Mouse (Mus musculus) thymus, postnatal 10 days (tissue): ENCODE measurements around the gene Arrb1.
A peak's percentile ranks its signal among the peaks of the same experiment; 100 is the strongest.
"Not testable (repeated sequence)": the region's sequence is repeated elsewhere in the genome, so short reads cannot be mapped to it uniquely, and the experiment has no call there.

Source experiments
- DNase-seq, 2 experiments: peaks; one replicate each; pipeline ENCODE4 v3.0.0; 2021; ENCODE audit warnings: low spot score in 2 of 2

The Arrb1 gene

DNA sequence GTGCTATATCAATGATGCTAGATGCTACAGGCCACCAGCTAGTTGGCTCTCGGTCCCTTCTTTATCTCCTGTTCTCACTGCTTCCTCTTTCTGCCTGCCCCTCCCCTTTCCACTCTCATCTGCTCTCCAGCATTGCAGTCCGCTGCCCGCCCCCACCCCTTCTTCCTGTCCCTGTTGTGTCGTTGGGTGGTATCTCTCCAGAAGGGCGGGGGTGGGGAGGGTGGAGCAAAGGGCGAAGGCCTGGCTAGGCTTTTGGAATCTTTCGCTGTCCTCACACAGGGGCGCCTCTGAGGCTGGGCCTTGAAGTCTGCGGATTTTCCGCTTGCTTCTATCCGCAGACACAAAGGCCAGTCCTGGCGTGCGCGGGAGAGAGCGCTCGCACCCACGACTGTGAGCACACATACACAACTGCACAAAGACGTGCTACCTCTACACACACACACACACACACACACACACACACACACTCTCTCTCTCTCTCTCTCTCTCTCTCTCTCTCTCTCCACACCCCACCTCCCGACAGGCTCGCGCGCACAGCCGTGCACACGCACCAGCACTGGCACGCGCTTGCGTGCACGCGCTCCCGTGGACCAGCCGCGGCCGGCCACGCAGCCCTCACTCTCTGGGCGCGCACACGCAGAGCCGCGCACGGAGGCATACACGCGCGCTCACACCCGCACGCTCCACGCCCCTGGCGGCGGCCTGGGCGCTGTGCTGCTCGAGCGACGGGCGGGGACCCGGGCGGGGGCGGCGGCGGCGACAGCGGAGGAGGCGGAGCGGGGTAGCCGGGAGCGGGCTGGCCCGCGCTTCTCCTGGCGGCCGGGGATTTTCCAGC, at the start of gene Arrb1:
Gene Arrb1 (plus strand): TSS at position 566 of the 835 bp plus-strand sequence.
- peak; percentile 71 to 81 for DNase-seq

DNA sequence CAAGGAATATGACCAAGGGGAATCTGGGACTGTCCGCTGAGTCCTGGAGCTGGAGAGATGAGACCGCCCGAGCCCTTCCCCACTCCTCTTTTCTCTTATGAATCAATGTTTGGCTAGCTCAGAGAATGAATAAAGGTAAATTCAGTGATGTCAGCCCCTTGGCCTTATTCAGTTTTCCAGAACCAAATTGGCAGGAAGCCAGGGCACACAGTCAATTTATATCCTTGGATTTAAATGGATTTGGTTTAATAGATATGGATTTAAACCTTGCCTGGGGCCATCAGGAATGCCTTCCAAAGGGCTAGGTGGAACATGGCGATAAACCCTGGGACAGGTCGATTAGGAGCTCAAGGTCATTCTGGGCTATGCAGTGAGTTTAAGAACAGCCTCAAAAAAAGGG, 45.6 kb upstream of the Arrb1 start:
- no peak for DNase-seq

DNA sequence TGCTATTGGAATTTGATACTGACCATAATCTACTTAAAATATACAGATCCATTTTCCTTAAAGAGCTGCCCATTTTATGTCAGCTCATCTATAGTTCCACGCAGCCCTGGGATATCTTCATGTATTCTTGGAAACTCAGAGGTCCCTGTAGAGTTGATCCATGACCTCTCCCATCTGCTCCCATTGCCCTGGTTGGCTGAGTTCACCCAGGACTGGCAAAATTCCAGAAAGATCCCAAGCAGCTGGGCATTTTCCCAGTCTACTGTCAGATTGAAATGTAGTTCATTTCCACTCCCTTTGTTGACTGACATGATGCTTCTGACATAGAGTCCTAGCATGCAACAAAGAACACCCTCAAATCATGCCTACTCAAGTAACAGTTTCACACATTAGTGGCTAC, 36.1 kb upstream of the Arrb1 start:
- DNase-seq: no peak

DNA sequence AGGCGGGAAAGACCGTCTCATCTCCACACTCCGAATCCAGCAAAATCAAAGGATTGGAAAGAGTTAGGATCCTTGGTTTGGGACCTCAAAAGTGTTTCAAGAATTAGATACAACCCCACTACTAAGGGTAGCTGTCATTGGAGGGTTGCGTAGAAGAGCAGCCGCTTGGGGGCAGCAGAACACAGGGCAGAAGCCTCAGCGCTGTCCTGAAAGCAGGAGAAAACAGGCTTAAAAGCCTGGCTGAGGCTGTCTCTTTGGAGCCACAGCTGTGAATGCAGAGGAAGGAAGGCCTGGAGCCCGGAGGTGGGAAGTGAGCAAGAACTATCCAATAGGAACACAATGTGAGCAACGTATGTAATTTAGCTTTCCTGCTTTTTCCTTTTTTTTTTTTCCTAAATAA, 35.1 kb upstream of the Arrb1 start:
- peak; percentile 52 to 84 for DNase-seq

DNA sequence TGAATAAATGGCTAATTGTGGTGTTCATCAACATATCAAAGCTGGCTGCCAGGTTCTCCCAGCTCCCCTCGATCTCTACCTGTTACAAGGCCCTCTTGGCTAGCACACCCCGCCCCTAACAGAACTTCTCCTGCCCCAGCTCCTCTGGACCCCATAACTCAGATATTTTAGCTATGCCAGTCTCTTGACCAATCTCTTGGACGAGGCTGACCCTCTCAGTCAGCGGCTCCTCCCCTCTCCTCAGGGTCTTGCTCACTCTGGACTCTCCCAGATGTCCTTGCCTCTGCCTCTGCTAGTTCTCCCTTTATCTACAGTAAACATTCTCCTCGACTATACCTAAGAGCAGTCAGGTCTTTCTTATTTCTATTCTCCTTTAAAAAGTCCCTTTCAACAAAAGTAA, 34.6 kb upstream of the Arrb1 start:
- DNase-seq: no peak

DNA sequence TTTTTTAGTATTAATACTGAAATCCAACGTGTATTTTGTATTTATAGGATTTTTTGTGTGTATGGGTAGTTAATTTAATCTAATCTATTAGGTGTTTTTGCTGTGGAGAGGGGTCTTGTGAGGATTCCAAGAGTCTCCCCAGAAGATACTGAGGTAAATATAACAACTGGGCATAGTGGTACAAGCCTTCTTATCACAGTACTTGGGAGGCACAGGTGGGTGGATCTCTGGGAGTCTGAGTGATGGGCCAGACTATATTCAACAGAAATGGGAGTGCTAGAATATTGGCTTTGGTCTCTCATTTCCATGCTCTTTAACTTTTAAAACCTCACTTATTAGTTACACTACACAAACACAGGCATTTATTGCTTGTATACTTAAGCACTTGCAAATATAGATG, 34.1 kb upstream of the Arrb1 start:
- DNase-seq: no peak

DNA sequence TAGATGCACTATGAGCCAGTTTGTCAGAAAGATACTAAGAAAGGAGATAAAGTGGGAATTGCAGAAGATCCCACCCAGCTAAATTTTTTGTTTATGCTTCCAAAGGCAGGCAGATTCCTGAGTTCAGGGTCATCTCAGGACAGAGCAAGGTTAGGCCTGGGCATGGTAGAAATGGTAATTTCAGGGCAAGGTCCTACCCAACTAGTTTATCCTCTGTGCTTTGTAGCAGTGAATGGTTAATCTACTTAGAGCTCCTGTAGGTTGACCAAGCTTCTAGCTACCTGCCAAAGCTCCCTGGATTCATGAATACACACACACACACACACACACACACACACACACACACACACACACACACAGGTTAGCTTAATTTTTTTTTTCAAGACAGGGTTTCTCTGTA, 30.7 kb upstream of the Arrb1 start:
- DNase-seq: no peak

DNA sequence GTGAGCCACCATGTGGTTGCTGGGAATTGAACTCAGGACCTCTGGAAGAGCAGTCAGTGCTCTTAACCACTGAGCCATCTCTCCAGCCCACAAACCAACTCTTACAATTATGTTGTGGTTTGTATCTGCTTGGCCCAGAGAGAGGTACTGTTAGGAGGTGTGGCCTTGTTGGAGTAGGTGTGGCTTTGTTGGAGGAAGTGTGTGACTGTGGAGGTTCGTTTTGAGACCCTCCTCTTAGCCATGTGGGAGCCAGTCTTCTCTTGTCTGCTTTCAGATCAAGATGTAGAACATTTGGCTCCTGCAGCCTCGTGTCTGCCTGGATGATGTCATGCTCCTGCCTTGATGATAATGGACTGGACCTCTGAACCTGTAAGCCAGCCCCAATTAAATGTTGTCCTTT, 27.1 kb upstream of the Arrb1 start:
- not testable (repeated sequence) for DNase-seq

DNA sequence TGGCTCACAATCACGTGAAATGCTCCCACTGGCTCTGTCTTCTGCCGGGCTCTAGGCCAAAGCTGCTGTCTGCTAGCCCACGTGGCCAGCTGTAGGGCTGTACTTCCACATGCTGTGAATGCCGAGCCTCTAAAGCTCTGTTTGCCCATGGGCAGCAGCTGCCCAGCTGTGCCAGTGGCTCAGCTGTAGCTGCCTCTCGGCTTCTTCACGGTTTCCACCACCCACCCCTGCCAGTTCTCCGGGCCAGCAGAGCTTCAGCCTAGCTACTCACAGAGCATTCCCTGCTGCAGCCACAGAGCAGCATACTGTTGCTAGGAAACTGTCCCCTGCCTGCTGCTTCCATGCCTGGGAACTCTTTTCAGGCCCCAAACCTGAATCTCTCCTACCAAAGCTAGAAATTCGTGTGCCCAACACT, 25.2 kb upstream of the Arrb1 start:
- no peak for DNase-seq

DNA sequence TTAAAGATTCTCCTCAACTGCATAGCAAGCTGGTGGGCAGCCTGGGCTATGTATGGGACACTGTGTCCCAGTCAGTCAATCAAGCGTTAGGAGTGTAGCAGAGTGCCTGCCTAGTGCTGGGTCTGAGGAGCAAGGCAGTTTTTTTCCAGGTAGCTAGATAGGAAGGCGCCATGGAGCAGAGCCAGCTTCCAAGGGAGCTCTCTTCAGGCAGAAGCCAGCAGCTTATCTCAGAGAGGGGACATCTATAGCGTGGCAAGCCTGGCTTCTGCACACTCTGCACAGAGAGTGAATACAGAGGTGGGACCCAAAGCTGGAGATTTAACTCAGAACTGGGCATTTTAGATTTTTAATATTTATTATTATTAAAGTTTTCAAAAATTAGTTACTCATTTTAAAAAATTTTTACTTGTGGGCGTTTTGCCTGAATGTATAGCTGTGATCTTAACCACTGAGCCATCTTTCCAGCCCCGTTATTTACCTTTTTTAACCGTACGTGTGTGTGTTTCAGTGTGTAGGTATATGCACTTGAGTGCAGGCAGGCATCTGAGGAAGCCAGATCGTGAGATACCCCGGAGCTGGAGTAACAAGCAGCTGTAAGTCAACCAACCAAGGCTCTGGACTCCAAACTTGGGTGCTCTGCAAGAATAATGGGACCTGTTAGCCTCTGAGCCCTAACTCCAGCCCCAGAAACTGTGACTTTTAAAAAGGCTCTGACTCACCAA, 19.0 kb upstream of the Arrb1 start:
- no peak for DNase-seq

DNA sequence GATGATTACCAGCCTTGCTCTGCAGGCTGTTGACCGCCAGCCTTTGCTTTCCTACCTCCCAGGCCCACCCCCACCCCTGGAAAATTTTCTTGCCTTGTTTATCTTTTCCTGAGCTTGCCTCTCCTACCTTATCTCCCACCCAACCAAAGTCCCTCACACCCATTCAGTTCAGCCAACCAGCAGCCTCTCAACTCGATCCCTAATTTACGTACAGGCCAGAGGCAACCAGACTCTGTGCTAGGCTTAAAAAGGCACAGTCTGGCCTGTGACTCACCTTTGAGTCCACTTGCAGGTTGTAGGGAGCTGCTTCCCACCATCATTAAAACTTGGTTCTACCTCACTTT, 18.5 kb upstream of the Arrb1 start:
- DNase-seq: no peak

DNA sequence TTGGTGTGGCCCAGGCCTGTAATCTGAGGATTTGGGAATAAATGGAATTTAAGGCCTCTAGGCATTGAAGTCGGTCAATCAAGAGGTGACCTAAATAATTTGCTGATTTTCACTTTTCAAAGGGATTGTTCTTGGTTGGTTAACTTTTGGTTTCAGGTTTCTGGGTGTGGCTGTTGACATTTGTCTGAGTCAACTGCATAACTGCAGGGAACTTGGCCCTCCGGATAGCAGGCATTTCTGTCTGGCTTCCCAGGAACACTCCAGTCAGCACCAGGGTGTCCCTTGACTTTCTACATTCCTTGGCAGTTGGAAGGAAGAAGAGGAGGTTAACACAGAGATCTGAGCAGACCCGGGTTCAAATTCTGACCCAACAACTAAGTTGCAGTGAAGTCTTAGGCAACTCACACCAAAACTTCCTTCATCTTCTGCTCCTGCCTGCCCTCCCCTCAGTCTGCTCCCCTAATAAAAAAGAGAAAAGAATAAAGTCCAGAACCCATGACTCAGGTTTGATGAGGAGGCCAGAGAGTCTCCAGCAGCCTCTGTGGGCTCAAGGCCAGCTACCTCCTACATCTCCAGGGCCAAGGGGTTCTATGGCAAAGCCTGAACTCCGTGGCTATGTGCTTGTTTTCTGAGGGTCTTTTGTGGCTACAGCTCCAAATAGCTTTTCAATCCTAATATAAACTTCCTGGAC, 16.2 kb upstream of the Arrb1 start:
- no peak for DNase-seq

DNA sequence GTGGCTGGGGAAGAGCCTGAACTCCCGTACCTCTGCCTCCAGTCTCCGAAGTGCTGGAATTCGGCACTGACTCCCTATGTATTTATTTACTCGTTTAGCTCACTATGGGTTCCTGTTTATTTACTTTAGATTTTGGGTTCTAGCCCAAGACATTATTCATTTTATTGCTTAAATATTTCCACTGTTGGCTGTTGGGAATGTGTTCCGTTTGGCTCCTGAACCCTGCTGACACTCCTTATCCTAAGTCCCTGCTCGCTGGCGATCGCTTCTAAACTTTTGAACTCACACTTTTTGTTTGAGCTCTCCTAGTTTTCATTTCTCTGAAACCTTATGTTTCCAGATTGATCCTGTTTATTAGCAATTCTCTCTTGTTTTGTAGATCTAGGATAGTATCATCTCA, 12.1 kb upstream of the Arrb1 start:
- no peak for DNase-seq

DNA sequence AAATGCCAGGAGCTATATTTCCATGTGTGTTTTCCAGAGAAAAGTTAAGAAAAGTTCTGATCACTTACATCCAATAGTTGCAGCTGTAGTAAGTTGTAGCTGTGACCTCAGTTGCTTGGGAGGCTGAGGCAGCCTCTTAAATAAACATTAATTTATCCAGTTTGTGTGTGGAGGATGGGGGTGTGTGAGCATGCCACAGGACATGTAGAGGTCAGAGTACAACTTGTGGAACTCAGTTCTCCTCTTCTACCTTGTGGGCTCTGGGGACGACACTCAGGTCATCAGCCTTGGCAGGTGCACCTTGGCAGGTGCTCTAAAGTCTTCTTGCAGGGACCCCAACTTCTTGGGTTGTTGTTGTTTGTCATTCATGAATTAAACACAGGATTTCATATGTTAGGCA, 11.4 kb upstream of the Arrb1 start:
- no peak for DNase-seq

DNA sequence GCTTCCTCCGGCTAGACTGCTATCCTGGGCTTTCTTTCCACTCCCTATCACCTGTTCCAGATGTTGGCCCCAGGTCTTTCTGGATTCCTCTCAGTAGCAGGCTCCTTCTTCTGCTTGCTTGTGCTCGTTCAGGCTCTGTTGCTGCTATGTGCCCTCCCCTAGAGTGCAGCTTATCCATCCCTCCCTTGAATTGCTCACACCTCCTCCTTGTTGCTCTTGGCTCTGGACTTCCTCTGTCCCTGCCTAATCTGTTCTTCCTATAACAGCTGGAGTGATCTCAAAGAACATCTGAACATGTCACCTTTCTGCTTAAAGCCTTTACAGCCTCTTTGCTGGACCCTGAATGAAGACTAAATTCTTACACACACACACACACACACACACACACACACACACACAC, 6.7 kb upstream of the Arrb1 start:
- DNase-seq: no peak

DNA sequence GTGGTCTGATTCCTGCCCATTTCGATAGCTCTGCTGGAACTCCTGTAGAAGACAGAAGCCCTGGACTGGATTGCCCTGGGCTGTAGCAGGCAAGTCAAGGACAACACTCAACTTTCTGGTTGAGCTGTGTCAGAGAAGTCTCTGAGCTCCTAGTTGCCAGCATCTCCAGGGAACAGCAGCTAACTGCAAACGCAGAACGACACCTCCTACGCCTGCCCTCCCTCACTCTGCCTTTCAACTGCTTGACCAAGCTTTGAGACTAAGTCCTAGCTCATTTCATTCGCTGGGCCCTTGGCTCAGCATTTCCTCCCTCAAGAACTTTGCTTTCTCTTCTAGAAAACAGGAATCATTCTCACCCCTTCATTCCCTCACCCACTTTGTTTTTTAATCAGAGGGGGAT, 5.9 kb upstream of the Arrb1 start:
- no peak for DNase-seq

DNA sequence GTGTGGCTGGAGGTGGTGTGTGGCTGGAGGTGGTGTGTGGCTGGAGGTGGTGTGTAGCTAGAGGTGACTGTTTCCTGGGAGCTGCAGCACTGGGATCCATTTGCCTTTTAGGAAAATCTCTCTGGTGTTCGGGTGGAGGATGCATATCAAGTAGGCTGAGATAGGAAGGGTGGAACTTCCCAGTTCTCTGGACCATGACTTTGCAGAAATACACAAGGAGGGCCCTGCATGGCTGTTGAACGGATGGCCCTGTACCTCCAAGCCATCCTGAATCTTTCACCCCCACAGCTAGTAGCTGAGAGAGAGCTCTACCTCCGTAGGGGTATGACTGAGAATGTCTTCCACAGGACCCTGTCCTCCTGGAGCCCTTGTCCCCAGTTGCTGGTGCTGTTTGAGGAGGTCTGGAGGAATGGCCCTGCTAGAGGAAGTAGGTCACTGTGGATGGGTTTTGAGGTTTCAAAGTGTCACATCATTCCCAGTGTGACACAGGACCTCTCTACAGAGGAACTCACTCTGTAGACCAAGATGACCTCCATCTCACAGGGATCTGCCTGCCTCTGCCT, 3.8 kb upstream of the Arrb1 start:
- DNase-seq: no peak

DNA sequence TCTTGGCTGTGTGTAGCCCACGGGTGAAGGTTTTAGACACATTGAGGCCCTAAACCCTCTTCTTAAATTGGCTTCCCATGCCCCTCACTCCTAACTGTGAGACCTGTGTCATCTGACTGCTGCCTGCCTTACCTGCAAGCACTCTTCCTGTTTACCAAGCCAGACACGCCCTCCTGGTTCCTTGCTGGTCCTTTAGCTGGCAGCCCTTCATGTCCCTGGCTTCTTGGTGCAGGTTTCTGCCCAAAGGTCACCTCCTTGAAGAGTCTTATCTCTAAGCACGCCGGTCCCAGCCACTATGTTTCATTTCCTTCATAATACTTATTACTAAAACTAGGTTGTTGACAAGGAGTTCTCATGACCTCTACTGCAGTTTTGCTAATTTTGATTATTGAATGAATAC, 2.7 kb upstream of the Arrb1 start:
- DNase-seq: no peak

DNA sequence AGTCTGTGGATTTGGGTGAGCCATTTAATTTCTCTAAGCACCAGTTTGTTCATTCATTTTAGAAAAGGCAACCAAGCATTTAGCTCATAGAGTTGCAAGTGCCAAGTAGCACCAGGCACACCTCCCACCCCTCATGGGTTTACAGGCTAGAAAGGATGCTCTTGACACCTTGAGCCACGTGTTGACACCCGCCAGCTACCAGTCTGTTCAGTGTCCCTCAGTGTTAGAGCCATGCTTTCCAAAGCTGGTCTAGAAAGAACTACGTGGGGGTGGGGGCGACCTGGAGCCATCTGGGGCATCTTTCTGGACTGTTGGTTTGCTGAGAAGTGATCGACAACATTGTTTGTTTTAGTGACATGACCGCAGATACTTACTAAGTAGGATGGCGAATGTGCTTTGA, 1.7 kb upstream of the Arrb1 start:
- no peak for DNase-seq

DNA sequence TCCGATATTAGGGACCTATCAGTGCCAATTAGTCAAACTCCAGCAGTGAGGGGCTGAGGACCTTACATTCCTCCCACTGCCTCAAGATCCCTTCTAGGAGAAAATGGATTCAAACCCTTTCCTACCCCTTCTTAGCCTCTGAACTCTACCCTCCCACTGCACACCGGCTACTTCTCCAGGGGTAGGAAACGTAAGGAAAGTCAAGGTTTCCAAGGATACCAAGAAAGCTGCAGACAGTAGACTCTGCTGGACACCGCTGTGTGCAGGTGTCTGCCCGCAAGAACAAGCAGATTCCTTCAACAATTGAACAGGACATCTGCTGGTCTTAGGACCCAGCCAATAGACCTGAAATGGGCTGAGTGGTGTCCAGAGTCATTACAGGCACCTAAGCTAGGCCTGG, 765 bp upstream of the Arrb1 start:
- DNase-seq: no peak

DNA sequence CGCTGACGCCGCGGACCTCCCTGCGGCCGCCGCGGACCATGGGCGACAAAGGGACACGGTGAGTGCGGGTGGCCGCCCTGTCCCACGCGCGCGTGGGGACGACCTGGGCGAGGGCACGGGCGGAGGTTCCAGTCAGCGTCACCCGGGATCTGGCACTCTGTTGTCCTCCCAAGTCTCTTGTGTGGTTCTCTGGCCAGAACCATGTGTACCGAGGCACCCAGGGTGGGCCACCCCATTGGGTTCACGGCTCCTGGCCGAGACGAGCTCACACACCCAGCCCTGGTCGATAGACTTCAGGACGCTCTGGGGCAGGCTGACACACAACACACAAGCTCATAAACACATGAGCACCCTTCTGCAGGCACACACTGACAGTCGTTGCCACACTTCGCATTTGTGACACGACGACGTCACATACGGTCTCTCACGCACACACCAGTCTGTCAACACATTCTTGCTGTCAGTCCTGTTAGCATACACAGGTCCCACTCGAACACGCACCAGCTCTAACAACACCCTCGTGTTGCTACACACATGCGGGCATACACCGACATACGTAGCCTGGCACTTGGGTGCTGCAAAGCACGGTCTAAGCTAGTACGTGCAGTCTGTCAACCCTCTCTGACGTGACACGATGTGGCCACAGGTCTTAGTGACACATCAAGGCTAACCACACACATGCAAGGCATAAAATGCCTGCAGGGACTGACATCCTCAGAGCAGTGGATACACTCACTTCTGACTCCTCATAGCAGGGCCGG, 655 bp downstream of the Arrb1 start:
- peak; percentile 28 to 32 for DNase-seq
